Mouse (Mus musculus): ENCODE measurements around the gene Sfxn5. TPM values are rescaled to one million over a fixed set of nuclear protein-coding genes. Genes with fewer than 3 reads are reported as not detected.

The Sfxn5 gene
- total RNA-seq, 1 experiment from 2014 or later: 7.3 TPM

DNA sequence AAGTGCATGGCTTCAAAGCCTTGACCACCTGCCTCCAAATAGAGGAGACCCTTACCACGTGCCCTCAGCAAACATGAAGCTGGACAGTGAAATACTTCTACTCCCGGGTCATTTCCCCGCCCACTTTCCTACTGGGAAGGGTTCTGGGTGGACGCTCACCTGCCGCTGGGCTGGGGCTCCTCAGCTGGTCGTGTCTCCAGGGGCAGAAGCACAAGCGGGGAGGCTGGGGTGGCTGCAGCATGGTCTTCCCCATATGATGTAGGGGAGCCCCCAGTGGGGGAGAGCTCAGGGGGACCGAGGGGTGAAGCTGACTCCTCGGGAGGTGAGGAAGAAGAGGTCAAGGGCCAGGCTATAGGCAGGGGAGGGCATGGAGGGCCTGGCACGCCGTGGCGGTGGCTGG lies 7.0 kb upstream of the Sfxn5 start:
- no peak for ATAC-seq (replicated peaks; ENCODE audit: insufficient number of reproducible peaks, low FRiP score, low TSS enrichment, poor library complexity, severe bottlenecking)

DNA sequence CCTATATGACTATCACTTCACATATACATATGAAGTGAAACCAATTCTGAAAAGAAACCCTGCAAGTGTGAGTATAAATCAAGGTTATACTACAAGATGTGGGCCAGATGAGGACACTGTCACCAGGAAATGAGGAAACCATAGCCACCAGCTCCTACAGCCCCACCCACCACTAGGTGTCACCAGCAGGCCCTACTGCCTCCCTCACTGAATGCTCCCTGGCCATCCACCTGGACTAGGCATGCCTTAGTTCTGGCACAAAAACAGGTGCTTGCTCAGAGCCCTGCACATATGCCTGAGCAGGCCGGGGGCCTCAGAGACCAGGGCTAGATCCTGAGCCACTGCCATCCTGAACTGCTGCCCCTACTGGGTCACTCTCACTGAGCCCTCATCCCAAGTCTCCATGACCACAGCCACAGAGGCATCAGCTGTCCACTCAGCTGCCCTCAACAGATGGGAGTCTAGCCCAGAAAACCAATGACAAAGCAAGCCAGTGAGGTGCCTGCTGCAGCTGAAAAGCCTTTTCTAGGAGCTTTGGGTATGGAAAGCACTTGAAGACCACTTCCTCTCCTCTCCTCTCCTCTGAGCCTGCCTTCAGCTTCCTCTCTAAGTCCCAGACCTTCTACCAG lies 6.2 kb upstream of the Sfxn5 start:
- peak; percentile 37 for ATAC-seq (replicated peaks; ENCODE audit: insufficient number of reproducible peaks, low FRiP score, low TSS enrichment, poor library complexity, severe bottlenecking)

DNA sequence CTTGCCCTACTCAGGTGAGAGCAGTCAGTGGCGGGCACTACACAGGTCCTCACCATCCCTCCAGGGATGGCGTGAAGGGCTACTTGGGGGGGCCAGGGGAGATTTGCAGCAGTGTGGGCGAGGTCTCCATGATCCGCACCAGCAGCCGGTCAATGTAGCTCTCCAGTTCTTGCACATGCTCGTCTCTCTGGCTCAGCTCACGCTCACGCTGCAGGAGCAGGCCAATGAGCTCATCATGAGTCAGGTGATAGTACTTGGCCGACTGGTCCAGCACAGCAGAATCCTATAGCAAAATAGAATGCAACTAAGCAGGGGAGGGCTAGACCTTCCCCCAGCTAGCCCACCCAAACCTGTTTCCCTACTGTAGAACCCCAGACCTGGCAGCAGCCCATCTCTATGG lies 3.7 kb upstream of the Sfxn5 start:
- ATAC-seq (replicated peaks; ENCODE audit: insufficient number of reproducible peaks, low FRiP score, low TSS enrichment, poor library complexity, severe bottlenecking): no peak

DNA sequence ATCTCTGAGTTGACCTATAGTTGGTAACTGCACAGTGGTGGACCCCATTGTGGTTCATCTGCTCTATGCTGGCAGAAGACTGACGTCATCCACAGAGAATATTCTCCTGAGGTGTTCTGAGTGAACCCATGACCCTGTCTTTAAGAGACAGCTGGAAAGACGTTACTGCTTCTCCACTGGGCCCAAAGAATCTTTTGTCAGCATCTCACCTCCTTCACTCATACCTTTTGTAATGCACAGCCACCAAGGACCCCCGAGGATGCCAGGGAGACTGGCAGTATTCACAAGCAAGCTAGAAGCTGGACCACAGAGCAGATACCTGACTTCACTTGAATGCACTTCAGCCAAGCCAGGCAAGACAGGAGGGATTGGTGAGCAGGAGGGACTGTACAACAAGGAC lies 2.1 kb upstream of the Sfxn5 start:
- ATAC-seq (replicated peaks; ENCODE audit: insufficient number of reproducible peaks, low FRiP score, low TSS enrichment, poor library complexity, severe bottlenecking): no peak

DNA sequence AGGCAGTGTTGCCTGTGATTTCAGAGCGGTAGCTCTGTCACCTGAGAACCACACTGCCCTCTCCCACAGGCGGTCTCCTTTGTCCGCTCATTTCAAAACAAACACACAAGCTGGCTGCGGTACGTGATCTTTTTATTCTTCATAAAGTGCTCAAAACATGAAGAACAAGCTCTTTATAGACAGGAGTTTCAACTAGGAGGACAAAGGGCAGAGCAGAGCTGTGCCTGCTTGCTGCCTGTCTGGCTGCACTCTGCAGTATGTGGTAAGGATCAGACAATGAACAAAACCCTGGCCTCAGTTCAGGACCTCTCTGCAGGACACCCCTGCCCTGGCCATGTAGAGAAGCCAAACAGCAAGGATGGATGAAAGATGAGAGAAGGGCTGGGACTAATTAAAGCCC lies 1.6 kb upstream of the Sfxn5 start:
- no peak for ATAC-seq (replicated peaks; ENCODE audit: insufficient number of reproducible peaks, low FRiP score, low TSS enrichment, poor library complexity, severe bottlenecking)

DNA sequence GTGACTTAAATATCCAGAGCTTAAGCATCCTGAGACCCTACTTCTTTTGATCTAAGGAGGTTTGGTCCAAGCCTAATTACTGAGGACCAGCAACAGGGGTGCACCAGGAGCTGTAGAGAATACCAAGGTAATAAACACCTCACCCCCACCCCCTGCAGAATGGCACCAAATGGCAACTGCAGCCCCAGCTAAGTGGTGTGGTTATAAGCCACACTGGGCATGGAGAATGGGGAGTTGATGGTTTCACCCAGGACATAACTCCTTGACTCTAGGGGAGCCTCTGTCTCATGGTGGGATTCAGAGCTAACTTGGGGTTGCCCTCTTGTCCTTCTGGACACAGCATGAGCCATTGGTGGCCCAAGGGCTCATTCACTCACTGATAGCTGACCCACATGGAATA lies 1.0 kb upstream of the Sfxn5 start:
- no peak for ATAC-seq (replicated peaks; ENCODE audit: insufficient number of reproducible peaks, low FRiP score, low TSS enrichment, poor library complexity, severe bottlenecking)

DNA sequence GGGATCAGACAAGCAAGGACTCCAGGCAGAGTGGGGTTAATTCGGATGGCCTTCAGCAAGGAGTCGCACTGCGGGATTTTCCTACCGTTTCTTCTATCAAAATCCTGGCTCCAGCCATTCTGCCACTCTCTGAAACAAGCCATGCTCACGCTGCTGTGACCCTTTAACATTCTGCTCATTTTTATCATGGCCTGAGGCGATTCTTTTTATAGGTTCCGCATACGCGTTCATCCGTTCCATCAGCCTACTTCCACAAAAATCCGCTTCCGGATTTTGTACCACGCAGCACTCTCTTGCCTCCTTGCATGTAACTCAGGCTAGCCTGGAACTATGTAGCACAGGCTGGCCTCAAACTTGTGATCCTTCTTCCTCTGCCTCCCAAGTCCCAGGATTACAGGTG lies 510 bp upstream of the Sfxn5 start:
- 0 out of 2 replicates have a peak, but pooled peaks have one; percentile 10 for ATAC-seq (replicated peaks; ENCODE audit: insufficient number of reproducible peaks, low FRiP score, low TSS enrichment, poor library complexity, severe bottlenecking)

DNA sequence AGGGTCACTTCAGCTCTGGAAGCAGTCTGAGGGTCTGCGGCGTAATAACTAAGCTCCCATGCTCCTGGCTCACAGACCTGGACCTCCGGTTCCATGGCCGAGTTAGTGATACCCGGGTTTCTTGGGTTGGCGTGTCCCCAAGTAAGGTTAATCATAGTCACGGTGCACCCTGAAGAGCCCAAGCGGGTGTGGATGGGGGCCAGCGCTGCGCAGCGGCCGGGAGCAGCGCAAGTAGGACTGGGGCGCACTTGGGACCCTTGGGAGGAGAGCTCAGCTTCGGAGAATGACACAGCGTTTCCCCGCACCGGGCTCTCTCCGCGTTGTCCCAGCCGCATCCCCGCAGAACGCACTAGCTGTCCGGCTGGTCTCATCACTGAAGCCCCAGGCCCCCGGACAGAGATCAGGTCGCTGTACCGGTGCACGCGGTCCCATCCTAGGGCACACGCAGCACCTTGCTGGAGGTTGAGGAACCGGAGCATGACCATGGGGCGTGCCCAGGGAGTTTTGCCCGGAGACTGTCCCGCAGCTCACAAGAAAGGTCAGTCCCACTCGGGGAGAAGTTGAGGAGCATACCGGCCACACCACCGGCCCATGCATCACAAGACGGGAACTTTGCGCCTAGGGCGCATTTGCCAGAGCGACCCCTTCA lies 747 bp downstream of the Sfxn5 start:
- peak; percentile 20 for ATAC-seq (replicated peaks; ENCODE audit: insufficient number of reproducible peaks, low FRiP score, low TSS enrichment, poor library complexity, severe bottlenecking)

DNA sequence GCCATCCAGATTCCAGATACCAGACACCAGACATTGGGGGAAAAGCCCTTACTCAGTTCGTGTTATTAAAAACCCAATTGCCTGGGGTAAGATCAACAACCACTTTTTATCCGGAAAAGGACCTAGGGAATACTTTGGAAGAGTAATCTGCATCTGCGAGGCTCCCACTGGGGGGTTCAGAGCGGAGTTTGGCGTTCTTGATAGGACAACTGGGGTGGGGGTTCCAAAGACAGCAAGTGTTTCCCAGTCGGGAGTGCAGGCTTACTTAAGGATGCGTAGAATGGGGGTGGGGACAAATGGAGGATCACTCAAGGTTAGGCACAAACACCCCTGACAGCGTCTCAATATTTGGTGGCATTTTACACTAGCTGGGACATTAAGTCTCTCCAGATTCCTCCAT lies 1.5 kb downstream of the Sfxn5 start:
- ATAC-seq (replicated peaks; ENCODE audit: insufficient number of reproducible peaks, low FRiP score, low TSS enrichment, poor library complexity, severe bottlenecking): no peak

DNA sequence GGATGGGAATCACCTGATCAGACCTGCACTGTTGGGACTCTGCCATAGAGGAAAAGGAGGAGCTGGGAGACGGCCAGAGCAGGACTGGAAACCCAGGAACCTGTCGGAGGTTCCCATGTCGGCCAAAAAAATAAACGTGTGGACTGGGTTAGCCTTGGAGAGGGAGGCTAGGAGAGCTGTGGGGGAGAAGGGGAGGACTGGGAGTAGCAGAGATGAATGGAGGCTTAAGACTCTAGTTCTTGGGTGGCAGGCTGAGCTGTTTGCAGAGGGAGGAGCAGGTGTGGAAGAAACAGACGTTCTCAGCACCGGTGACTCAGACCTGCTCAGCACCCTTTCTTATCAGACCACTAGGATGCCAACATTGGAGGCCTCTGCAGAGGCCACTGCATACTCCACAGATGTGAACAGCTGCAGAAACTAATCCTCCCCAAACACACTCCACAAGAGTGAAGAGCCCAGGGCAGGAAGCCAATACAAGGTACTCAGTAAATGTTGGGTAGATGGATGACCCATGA lies 1.9 kb downstream of the Sfxn5 start:
- no peak for ATAC-seq (replicated peaks; ENCODE audit: insufficient number of reproducible peaks, low FRiP score, low TSS enrichment, poor library complexity, severe bottlenecking)

DNA sequence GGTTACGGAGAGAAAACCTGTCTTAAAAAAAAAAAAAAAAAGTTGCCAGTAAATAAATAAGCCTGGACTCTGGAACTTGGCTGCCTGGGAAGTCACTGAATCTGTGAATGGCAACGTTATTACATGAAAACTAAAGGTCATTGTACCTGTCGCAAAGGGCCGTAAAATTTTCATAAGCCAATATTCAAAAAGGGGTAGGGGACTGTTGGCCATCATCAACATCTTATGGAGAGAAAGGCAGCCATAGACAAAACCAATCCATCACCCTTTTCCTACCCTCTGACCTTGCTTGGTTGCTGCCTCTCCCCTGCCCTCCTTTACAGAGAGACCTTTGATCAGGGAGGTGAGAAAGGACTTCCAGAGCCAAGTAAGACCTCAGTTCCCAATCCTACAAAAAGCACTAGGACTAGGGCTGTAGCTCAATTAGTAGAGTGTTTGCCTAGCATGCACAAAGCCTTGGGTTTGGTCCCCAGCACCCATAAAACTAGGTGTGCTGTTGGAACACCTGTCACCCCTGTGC lies 3.5 kb downstream of the Sfxn5 start:
- ATAC-seq (replicated peaks; ENCODE audit: insufficient number of reproducible peaks, low FRiP score, low TSS enrichment, poor library complexity, severe bottlenecking): no peak

DNA sequence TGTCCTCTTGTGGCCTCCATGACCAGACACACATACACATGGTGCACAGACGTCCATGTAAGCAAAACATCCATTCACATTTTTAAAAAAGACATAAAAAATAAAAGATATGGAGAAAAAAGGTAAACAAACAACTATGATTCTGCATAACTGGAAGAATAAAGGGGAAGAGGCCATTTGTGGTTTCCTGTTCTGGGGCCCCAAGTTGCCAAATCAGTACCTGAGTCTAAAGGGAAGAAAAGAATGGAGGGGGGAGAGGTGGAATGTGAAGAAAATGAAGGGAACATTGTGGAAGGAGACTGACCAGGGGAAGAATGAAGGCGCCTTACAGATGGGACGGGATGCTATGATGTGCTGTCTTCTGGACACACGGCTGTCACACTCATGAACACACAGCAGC lies 6.7 kb downstream of the Sfxn5 start:
- 0 out of 2 replicates have a peak, but pooled peaks have one; percentile 6 for ATAC-seq (replicated peaks; ENCODE audit: insufficient number of reproducible peaks, low FRiP score, low TSS enrichment, poor library complexity, severe bottlenecking)

DNA sequence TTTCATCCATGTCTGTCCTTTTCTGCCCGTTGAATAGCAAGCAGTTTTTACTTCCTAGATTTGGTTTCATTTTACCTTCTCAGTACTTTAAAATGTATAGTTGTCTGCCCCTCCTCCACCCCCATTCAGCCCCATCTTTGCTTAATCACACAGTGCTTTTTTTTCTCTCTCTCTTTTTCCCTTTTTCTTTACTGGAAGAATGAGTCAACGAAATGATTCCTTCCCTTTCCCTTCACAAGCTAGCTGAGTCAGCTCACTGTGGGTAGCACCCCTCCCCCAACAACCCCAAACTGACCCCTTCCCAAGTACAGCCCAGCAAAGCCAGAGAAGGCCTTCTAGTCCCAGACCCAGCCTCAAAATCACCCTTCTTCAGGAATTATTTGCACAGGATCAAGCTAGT lies 8.1 kb downstream of the Sfxn5 start:
- no peak for ATAC-seq (replicated peaks; ENCODE audit: insufficient number of reproducible peaks, low FRiP score, low TSS enrichment, poor library complexity, severe bottlenecking)

DNA sequence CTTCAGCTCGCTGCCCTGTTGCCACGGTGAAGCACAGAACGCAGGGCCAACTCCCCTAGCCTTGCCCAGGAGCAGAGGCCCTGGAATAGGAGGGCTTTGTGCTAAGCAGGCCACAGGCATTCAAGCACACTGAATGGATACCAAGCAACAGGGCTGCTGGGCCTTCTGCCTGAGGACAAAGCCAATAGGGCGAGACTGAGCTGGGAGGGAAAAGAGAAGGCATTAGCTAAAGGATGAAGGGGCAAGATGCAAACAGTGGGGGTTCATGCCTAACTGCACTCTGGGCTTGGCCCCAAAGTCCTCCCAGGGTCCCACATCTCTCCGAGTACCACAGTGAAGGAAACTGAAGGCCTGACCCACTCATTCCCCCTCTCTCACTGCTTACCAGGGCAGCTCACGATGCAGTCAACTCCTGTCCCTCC lies 12.8 kb downstream of the Sfxn5 start:
- no peak for ATAC-seq (replicated peaks; ENCODE audit: insufficient number of reproducible peaks, low FRiP score, low TSS enrichment, poor library complexity, severe bottlenecking)

DNA sequence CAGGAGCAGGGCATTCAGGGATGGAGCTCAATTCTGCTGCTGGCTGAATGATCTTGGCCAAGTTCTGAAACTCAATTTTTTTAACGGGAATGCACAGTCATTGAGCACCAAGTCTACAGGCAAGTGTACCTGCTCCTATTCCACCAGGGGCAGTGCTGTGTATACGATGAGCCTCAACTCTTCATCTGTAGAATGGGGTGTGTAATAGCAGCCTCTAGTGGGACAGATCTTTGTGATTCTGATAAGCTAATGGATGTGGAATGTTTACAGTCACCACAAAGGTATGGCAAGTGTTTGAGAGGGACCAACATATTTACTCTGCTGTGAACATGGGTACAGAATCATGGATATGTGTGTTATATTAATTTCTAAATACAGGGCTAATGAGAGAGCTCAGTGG lies 17.0 kb downstream of the Sfxn5 start:
- ATAC-seq (replicated peaks; ENCODE audit: insufficient number of reproducible peaks, low FRiP score, low TSS enrichment, poor library complexity, severe bottlenecking): no peak

DNA sequence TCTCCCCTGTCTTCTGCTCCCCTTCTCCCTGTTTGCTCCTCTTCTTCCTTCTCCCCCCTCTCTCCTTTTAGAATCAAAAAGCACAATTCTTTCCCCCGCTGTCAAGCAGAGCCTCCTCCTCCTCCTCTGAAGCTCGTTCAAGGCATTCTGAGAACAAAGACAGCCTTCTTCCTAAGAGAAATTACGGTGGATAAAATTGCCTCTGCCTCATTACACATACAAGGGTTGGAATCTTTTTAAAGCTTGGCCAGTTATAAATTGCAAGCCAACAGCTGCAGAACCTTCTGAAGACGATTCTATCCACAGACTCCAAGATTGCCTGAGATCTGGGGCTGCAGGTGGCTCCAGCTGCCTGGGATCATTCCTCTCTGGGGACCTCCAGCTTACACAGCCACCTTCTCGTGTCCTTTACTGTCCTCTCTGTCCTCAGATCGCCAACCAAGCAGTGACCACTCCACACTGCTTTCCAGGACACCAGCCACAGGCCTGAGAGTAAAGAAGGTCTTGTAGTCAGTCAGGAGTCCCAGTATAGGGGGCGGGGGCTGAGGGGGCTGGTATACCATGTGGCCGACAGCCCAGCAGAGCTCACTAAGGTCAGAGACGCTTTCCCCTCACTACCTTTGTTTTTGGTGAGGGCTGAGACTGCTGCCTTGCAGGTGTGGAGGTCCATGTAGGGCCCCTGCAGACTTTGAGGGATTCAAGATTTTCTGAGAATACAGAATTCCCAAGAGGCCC lies 19.0 kb downstream of the Sfxn5 start:
- ATAC-seq (replicated peaks; ENCODE audit: insufficient number of reproducible peaks, low FRiP score, low TSS enrichment, poor library complexity, severe bottlenecking): no peak

DNA sequence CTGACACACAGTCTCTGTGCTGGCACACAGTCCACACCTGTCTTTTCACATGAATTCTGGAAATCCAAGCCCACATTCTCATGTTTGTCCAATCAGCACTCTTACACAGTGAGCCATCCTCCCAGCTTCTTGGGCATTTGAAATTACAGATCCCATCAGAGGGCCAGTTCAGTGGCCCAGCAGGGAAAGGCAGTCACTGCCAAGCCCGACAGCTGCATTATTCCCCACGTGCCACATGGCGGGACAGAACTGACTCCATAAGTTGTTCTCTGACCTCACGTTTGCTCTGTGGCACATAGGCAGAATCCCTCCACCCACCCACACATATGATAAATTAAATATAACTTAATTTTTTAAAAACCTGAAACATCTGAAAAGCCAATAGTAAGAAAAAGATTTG lies 25.3 kb downstream of the Sfxn5 start:
- no peak for ATAC-seq (replicated peaks; ENCODE audit: insufficient number of reproducible peaks, low FRiP score, low TSS enrichment, poor library complexity, severe bottlenecking)

DNA sequence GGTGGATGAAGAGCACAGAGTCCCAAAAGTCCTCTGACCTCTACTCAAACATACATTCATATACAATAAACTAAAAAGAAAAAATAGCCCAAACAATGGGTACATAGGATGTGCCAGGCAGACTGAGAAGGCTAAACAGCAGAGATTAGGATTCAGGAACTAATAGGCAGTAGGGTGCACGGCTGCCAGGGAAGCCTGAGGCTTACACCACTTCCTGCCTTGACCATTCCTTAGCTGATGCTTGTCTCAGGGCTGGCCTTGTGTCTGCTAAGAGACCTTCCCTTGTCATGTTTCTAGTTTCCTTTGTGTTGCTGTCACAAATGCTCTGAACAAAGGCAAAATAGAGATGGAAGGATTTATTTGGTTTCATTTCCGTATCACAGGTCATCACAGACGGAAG lies 26.8 kb downstream of the Sfxn5 start:
- ATAC-seq (replicated peaks; ENCODE audit: insufficient number of reproducible peaks, low FRiP score, low TSS enrichment, poor library complexity, severe bottlenecking): no peak

DNA sequence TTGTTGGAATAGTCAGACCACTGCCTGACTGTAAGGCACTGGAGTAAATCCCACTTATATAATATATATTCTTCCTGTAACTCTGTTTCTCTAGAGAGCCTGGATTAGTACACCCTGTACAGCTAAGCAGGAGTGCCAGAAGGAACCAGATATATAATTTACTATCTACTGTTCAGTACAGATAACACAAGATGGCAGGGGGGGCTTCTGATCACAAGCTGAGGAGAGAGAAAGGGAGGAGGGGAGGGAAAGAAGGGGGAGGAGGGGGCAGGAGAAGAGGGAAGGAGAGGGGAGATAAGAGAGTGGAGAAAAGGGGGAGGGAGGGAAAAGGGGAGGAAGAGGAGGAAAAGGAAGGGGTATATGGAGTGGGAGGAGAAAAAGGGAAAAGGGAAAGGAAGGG lies 27.4 kb downstream of the Sfxn5 start:
- no peak for ATAC-seq (replicated peaks; ENCODE audit: insufficient number of reproducible peaks, low FRiP score, low TSS enrichment, poor library complexity, severe bottlenecking)

DNA sequence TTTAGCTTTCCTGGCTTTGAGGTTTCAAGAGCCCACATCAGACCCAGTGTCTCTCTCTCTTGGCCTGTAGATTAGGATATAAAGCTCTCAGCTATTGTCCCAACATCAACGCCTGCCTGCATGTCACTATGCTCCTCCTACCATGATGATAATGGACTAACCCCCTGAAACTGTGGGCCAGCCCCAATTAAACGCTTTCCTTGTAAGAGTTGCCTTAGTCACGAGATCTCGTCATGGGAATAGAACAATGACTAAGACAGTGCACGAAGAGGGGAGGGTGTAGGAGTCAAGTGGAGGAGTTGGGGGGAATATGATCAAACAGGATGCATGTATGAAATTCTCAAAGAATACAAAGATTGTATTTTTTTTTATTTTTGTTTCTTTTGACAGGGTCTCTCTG lies 28.3 kb downstream of the Sfxn5 start:
- ATAC-seq (replicated peaks; ENCODE audit: insufficient number of reproducible peaks, low FRiP score, low TSS enrichment, poor library complexity, severe bottlenecking): no peak

Measured in monocyte, adult 5-6 weeks (primary cell).